Mouse (Mus musculus): ENCODE measurements around the gene Efl1. TPM values are rescaled to one million over a fixed set of nuclear protein-coding genes. Genes with fewer than 3 reads are reported as not detected.
"Not testable (repeated sequence)": the region's sequence is repeated elsewhere in the genome, so short reads cannot be mapped to it uniquely, and the experiment has no call there.

Gene Efl1
- polyA plus RNA-seq, 1 experiment: 9.2 TPM

DNA sequence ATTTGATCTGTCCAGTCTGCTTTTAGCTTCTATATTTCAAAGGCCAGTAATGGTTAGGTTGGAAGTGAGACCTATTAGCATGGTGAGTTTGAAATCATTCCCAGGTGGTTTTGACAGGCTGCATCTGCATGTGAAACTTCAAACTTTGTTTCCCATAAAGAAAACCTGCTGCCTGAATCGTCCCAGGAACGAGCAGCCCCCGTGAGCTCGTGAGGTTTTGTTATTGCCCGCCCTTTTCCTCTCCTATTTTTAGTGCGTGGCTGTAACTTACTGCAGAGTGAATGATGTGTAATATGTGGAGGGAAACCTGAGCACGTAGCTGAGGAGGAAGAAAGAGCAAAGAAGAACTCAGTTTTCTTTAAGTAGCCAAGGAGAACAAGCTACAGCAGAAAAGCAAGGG is 72.5 kb downstream of the Efl1 start:
- no peak overlapping the region for H3K27ac ChIP-seq (ENCODE audit: insufficient read depth, low read length)
- H3K4me3 ChIP-seq (replicated peaks; ENCODE audit: insufficient read depth, low read depth, low read length): no peak overlapping the region
- TF ChIP-seq CTCF (IDR thresholded peaks at IDR 0.05; ENCODE audit: borderline replicate concordance, insufficient read depth, low read depth, low read length): no peak
- TF ChIP-seq POLR2A (IDR thresholded peaks at IDR 0.05; ENCODE audit: borderline replicate concordance, insufficient read depth, low read length): no peak
- no peak for DNase-seq
- no peaks in the 10 kb centered on the region for H3K27me3 ChIP-seq (ENCODE audit: control insufficient read depth, insufficient read depth, low read length)
- 87% methylated on average over 7 of the region's 7 CpGs for WGBS
- no peaks in the 10 kb centered on the region; the same call in 1 of the 2 replicates for H3K4me1 ChIP-seq (ENCODE audit: control insufficient read depth, insufficient read depth, low read length)

DNA sequence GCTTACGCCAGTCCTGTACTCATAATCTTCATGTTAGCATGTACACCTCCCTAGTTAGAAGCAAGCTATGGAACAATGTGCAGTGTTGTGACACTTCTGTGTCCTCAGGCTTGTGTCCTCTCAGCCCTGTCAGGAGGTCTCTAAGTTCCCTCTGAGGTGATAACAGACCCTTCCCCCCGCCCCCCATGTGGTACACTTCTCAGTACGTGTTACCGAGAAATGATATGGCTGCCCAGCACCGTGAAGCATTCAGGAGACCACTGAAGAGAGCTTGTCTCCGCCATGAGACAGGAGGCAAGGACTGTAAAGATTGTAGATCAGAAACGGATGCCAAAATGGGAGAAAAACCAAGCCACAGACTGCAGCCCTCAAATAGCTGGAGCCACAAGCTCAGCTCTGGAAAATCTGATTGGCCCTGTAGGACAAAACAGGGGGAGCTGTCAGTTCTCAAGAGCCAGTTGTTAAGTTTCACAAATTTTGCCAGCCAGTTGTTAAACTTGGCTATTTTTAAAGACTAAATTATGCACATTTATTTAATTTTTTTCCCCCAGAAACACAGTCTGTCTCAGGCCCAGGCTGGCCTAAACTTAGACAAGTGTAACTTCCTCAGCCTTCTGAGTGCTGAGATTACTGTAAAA is 74.2 kb downstream of the Efl1 start:
- H3K4me1 ChIP-seq (ENCODE audit: control insufficient read depth, insufficient read depth, low read length): no peaks in the 10 kb centered on the region; the same call in 1 of the 2 replicates
- WGBS: 81% methylated on average over 7 of the region's 7 CpGs
- H3K27me3 ChIP-seq (ENCODE audit: control insufficient read depth, insufficient read depth, low read length): no peaks in the 10 kb centered on the region
- no peak for TF ChIP-seq POLR2A (IDR thresholded peaks at IDR 0.05; ENCODE audit: borderline replicate concordance, insufficient read depth, low read length)
- no peak for TF ChIP-seq CTCF (IDR thresholded peaks at IDR 0.05; ENCODE audit: borderline replicate concordance, insufficient read depth, low read depth, low read length)
- H3K4me3 ChIP-seq (replicated peaks; ENCODE audit: insufficient read depth, low read depth, low read length): no peak overlapping the region
- DNase-seq: no peak
- no peak overlapping the region for H3K27ac ChIP-seq (ENCODE audit: insufficient read depth, low read length)

DNA sequence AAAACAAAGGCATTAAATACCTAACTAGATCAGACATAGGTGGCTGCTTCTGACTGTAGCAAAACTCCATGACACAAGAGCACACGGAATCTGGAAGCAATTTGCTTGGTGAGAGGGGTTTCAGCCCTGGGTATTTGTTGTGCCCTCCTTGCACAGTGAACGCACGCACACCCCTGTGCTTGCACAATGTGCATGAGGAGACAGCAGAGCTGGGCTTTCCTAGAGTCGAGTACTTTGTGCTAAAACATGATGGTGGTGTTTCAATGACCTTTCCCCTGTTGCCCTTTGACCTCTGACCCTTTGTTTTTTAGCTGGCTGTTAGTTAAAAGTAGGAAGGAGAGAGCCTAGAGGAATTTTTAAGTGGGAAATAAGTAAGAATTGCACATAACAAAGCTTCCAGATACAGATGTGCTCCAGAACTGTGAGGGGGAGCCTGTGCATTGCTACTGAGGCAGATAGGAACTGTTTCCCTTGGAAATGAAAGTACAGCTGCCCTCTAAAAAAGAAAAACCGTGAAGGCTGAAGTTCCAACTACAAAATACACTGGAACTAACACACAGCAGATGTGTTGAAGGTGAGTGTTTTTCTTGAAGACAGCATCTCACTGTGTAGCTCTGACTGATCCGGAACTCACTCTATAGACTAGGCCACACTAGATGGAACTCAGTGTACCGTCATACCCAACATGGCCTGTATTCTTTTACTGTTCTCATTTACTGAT is 74.9 kb downstream of the Efl1 start:
- no peak overlapping the region for H3K4me3 ChIP-seq (replicated peaks; ENCODE audit: insufficient read depth, low read depth, low read length)
- TF ChIP-seq CTCF (IDR thresholded peaks at IDR 0.05; ENCODE audit: borderline replicate concordance, insufficient read depth, low read depth, low read length) (no peak), POLR2A (IDR thresholded peaks at IDR 0.05; ENCODE audit: borderline replicate concordance, insufficient read depth, low read length) (no peak)
- no peak for DNase-seq
- 85% methylated on average over 7 of the region's 7 CpGs for WGBS
- no peaks in the 10 kb centered on the region; the same call in 1 of the 2 replicates for H3K4me1 ChIP-seq (ENCODE audit: control insufficient read depth, insufficient read depth, low read length)
- H3K27me3 ChIP-seq (ENCODE audit: control insufficient read depth, insufficient read depth, low read length): no peaks in the 10 kb centered on the region
- H3K27ac ChIP-seq (ENCODE audit: insufficient read depth, low read length): no peak overlapping the region

DNA sequence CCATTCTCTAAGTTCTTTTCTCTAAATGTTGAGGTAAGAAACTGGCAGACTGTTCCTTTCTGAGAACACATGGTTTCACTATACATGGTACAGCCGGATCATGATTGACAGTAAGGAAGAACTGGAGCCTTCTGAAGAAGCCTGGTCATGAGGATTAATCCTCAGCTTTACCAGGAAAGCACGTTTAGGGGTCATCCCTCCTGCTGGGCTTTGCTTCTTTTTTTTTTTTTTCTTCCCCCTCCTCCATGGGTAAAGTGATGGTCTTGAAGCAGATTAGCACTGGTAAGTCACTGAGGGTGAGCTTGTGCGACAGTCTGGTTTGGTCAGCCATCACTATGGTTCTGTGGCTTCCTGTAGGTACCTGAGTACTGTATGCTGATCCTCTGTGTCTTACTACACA is 76.1 kb downstream of the Efl1 start:
- 72% methylated on average over 3 of the region's 3 CpGs for WGBS
- no peaks in the 10 kb centered on the region for H3K27me3 ChIP-seq (ENCODE audit: control insufficient read depth, insufficient read depth, low read length)
- H3K4me3 ChIP-seq (replicated peaks; ENCODE audit: insufficient read depth, low read depth, low read length): no peak overlapping the region
- no peak for DNase-seq
- TF ChIP-seq CTCF (IDR thresholded peaks at IDR 0.05; ENCODE audit: borderline replicate concordance, insufficient read depth, low read depth, low read length) (no peak), POLR2A (IDR thresholded peaks at IDR 0.05; ENCODE audit: borderline replicate concordance, insufficient read depth, low read length) (no peak)
- no peaks in the 10 kb centered on the region; the same call in 1 of the 2 replicates for H3K4me1 ChIP-seq (ENCODE audit: control insufficient read depth, insufficient read depth, low read length)
- no peak overlapping the region for H3K27ac ChIP-seq (ENCODE audit: insufficient read depth, low read length)

DNA sequence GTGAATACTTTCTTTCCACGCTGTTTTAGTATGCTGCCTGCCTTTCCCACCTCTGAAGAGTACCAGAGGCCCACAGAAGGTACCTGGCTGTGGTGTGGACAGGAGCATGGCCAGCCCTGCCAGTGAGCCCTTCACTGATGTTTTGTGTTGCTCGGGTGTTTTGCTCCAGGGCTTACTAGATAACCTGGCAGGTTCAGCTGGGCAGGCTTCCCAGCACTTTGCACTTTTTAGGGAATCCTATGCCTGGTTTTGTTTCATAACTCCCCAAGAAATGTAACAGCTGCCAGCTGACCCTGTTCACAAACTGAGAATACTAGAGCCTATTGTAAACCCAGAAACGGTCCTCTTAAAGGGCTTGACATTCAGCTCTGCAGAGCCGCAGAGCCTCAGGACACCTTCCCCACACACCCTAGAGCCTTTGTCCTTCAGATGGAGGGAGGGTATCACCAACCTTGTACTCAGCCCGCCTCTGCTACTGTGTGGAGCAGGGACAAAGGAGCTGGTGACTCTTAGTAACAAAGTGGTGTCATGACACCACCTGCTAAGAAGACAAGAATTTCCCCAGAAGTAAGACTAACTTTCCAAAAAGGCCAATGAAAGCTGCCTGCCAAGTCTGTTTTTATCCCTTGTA is 76.7 kb downstream of the Efl1 start:
- Histone ChIP-seq H3K27me3 (ENCODE audit: control insufficient read depth, insufficient read depth, low read length) (no peaks in the 10 kb centered on the region), H3K4me3 (replicated peaks; ENCODE audit: insufficient read depth, low read depth, low read length) (no peak overlapping the region), H3K27ac (ENCODE audit: insufficient read depth, low read length) (no peak overlapping the region), H3K4me1 (ENCODE audit: control insufficient read depth, insufficient read depth, low read length) (no peaks in the 10 kb centered on the region; the same call in 1 of the 2 replicates)
- TF ChIP-seq POLR2A (IDR thresholded peaks at IDR 0.05; ENCODE audit: borderline replicate concordance, insufficient read depth, low read length) (no peak), CTCF (IDR thresholded peaks at IDR 0.05; ENCODE audit: borderline replicate concordance, insufficient read depth, low read depth, low read length) (no peak)
- WGBS: 56% methylated on average over 5 of the region's 5 CpGs
- DNase-seq: no peak

DNA sequence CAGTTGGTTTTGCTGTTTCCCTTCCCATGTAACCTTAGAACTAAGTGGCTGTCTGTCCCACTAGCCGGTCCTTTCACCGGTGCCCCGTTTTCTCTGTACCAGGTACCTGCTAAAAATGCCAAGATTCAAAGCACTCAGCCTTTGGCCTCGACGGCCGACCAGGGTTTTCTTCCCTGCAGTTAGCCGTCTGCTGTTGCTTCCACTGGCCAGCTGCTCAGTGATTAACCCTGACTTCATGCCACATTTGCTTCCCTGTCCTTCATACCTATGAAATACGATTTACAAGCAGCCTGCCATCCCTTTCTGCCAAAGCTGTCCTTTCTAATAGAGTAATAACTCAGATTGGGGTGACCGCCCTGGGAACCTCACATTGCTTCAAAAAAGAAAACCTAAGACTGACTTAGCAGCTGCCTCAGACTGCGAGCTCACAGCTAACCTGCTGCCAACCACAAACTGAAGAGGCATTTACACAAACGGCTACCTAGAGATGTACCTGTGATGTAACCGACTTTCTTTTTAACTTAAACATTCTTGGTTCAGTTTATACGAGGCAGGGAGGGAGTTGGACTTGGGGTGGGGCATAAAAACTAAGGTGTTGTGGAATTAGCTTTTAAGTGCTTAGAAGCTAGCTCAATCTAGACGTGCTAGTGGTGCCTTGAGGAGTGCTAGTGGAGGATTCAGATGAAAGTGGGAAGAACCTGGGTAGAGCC is 77.5 kb downstream of the Efl1 start:
- DNase-seq: no peak
- H3K27me3 ChIP-seq (ENCODE audit: control insufficient read depth, insufficient read depth, low read length): no peaks in the 10 kb centered on the region
- WGBS: 47% methylated on average over 14 of the region's 14 CpGs
- H3K4me1 ChIP-seq (ENCODE audit: control insufficient read depth, insufficient read depth, low read length): no peaks in the 10 kb centered on the region; the same call in 1 of the 2 replicates
- TF ChIP-seq CTCF (IDR thresholded peaks at IDR 0.05; ENCODE audit: borderline replicate concordance, insufficient read depth, low read depth, low read length) (no peak), POLR2A (IDR thresholded peaks at IDR 0.05; ENCODE audit: borderline replicate concordance, insufficient read depth, low read length) (no peak)
- H3K4me3 ChIP-seq (replicated peaks; ENCODE audit: insufficient read depth, low read depth, low read length): no peak overlapping the region
- H3K27ac ChIP-seq (ENCODE audit: insufficient read depth, low read length): no peak overlapping the region

DNA sequence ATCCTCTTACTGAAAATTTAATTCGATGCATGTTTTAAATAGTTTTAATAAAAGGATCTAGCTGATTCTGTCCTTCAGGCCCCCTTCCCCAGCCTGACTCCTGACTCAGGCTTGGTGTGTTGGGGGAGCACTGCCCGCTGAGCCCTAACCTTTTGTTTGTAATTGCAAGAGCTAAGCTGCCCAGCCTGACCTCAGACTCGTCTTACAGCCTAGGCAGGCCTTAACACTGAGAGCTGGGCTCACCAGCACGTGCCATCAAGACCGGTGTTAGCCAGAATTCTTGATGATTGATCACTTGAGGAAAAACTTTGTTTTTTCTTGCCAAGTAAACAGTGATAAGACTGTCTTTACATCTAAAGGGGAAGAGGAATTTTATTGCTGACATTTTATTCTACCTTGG is 78.7 kb downstream of the Efl1 start:
- H3K4me1 ChIP-seq (ENCODE audit: control insufficient read depth, insufficient read depth, low read length): no peaks in the 10 kb centered on the region; the same call in 1 of the 2 replicates
- 83% methylated on average over 5 of the region's 5 CpGs for WGBS

DNA sequence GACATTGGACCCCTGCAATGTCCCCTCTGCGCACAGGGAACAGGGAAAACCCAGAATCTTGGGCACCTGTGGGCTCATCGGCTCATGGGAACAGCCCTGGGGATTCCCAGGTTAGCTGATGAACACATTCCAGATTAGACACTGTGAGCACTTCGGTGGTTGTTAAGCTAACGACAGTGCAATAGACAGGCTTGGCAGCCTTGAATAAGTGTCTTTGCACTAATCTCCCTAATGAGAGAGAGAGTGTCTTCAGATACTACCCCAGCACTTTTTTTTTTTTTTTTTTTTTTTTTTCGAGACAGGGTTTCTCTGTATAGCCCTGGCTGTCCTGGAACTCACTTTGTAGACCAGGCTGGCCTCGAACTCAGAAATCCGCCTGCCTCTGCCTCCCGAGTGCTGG is 80.6 kb downstream of the Efl1 start:
- H3K4me3 ChIP-seq (replicated peaks; ENCODE audit: insufficient read depth, low read depth, low read length): not testable (repeated sequence)
- whole genome bisulfite sequencing: 96% methylated on average over 7 of the region's 8 CpGs

More for the DNA sequence above, 78.7 kb downstream of the Efl1 start:
- TF ChIP-seq CTCF (IDR thresholded peaks at IDR 0.05; ENCODE audit: borderline replicate concordance, insufficient read depth, low read depth, low read length) (no peak), POLR2A (IDR thresholded peaks at IDR 0.05; ENCODE audit: borderline replicate concordance, insufficient read depth, low read length) (no peak)
- no peaks in the 10 kb centered on the region for H3K27me3 ChIP-seq (ENCODE audit: control insufficient read depth, insufficient read depth, low read length)
- no peak for DNase-seq
- no peak overlapping the region for H3K4me3 ChIP-seq (replicated peaks; ENCODE audit: insufficient read depth, low read depth, low read length)
- H3K27ac ChIP-seq (ENCODE audit: insufficient read depth, low read length): no peak overlapping the region

More for the DNA sequence above, 80.6 kb downstream of the Efl1 start:
- not testable (repeated sequence) for H3K27me3 ChIP-seq (ENCODE audit: control insufficient read depth, insufficient read depth, low read length); DNase-seq; H3K4me1 ChIP-seq (ENCODE audit: control insufficient read depth, insufficient read depth, low read length); H3K27ac ChIP-seq (ENCODE audit: insufficient read depth, low read length)
